In the genomic region with DNA sequence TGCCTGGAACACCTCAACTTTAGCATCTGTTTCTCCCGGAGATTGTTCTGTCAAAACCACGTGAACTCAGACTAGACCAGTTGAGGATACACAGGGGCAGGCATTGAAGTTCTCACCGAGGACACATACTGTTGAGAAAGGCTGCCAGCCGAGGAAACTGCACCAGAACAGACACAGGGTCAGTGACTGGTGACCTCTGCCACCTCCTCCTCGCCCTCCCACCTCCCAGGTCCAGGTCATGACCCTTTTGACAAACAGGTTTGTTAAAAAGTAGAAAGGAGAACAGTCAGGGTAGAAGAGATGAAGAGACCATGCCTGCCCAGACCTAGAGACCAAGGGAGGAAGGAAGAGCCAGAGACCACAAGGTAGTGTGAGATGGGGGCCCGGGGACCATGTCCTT, we compare ENCODE assay signal across 20 mouse cellular contexts.
"Had no signal": no experiment of that assay in that cellular context is flagged by ENCODE, and none has a peak within 500 bp of the region (broad histone marks: within the 10 kb centered on the region; RNA-seq: fewer than 3 reads in every experiment).

No protein-coding gene starts in this region.

- H3K9ac ChIP-seq: intestine, embryonic 15.5 days; kidney, embryonic 15.5 days; limb, embryonic 13.5 days; lung, embryonic 15.5 days; midbrain, embryonic 15.5 days; neural tube, embryonic 13.5 days; stomach, embryonic 15.5 days had no signal

- H3K36me3 ChIP-seq: kidney, embryonic 15.5 days; limb, embryonic 10.5 days; limb, embryonic 13.5 days; lung, embryonic 15.5 days; midbrain, embryonic 10.5 days; midbrain, embryonic 15.5 days; neural tube, embryonic 13.5 days; stomach, embryonic 15.5 days had no signal

- H3K4me1 ChIP-seq: intestine, embryonic 15.5 days; limb, embryonic 10.5 days; limb, embryonic 13.5 days; lung, embryonic 15.5 days; midbrain, embryonic 15.5 days had no signal

- H3K27me3 ChIP-seq: intestine, embryonic 15.5 days; kidney, embryonic 15.5 days; lung, embryonic 15.5 days; midbrain, embryonic 15.5 days; stomach, embryonic 15.5 days had no signal

- H3K27ac ChIP-seq: intestine, embryonic 15.5 days; kidney, embryonic 15.5 days; limb, embryonic 10.5 days; limb, embryonic 13.5 days; lung, embryonic 15.5 days; midbrain, embryonic 10.5 days; midbrain, embryonic 15.5 days; neural tube, embryonic 13.5 days; stomach, embryonic 15.5 days had no signal

- ATAC-seq: intestine, embryonic 15.5 days; midbrain, embryonic 15.5 days had no signal

- DNase-seq: kidney, adult 11 months; kidney, adult 8-10 months; kidney, postnatal 10 days; kidney, postnatal 36 days; lung, adult 18-20 months; lung, postnatal 10 days; lung, postnatal 36 days; right cerebral cortex, postnatal 25 days; spleen, adult 18-20 months; thymus, postnatal 25 days had no signal

- H3K4me3 ChIP-seq: intestine, embryonic 15.5 days; kidney, embryonic 15.5 days; limb, embryonic 10.5 days; limb, embryonic 13.5 days; lung, embryonic 15.5 days; megakaryocyte, embryonic 14.5 days; midbrain, embryonic 10.5 days; midbrain, embryonic 15.5 days; neural tube, embryonic 13.5 days; stomach, embryonic 15.5 days had no signal

- H3K9me3 ChIP-seq: intestine, embryonic 15.5 days; kidney, embryonic 15.5 days; limb, embryonic 10.5 days; limb, embryonic 13.5 days; lung, embryonic 15.5 days; megakaryocyte, embryonic 14.5 days; midbrain, embryonic 10.5 days; midbrain, embryonic 15.5 days; neural tube, embryonic 13.5 days; stomach, embryonic 15.5 days had no signal

- H3K4me2 ChIP-seq: intestine, embryonic 15.5 days; kidney, embryonic 15.5 days; limb, embryonic 13.5 days; lung, embryonic 15.5 days; midbrain, embryonic 15.5 days; neural tube, embryonic 13.5 days; stomach, embryonic 15.5 days had no signal
